Mouse (Mus musculus) liver, embryonic 11.5 days (tissue): Measurements from ENCODE around the gene Fat3. TPM values are rescaled to one million over a fixed set of nuclear protein-coding genes. Genes with fewer than 3 reads are reported as not detected.

Experiments used
- ATAC-seq: fragments of 200-750 bp; cut with Nextera tagmentation; replicated peaks from 2 replicates; pipeline ENCODE4 v1.8.0; 2017; ENCODE audit warnings: moderate number of reproducible peaks, mild to moderate bottlenecking, moderate TSS enrichment, moderate library complexity; ENCODE audit not compliant: low FRiP score
- DNase-seq: peaks from one replicate; pipeline ENCODE4 v3.0.0-alpha.2; 2017; ENCODE audit warnings: low spot score
- H3K27ac ChIP-seq: fragments of 300-500 bp; sonication (generic); 2 replicates; pipeline ENCODE4 v1.5.1; 2014; ENCODE audit warnings: mild to moderate bottlenecking, low read depth, low read length, control low read depth
- H3K27me3 ChIP-seq: fragments of 300-500 bp; sonication (generic); replicated peaks from 2 replicates; pipeline ENCODE4 v1.6.1; 2014; ENCODE audit warnings: low read length, mixed read lengths; ENCODE audit not compliant: control insufficient read depth, insufficient read depth
- H3K36me3 ChIP-seq: fragments of 300-500 bp; sonication (generic); 2 replicates; pipeline ENCODE4 v1.6.1; 2014; ENCODE audit warnings: mild to moderate bottlenecking, low read length, moderate library complexity, mixed read lengths; ENCODE audit not compliant: control insufficient read depth, insufficient read depth
- H3K4me1 ChIP-seq: fragments of 300-500 bp; sonication (generic); replicated peaks from 2 replicates; pipeline ENCODE4 v1.6.1; 2014; ENCODE audit warnings: low read length, mixed read lengths; ENCODE audit not compliant: control insufficient read depth, insufficient read depth
- H3K4me2 ChIP-seq: fragments of 300-500 bp; sonication (generic); 2 replicates; pipeline ENCODE4 v1.6.1; 2014; ENCODE audit warnings: mild to moderate bottlenecking, control low read depth, moderate library complexity
- H3K4me3 ChIP-seq: fragments of 300-500 bp; sonication (generic); 2 replicates; pipeline ENCODE4 v1.5.1; 2014; ENCODE audit warnings: low read depth, low read length, control low read depth
- H3K9ac ChIP-seq: fragments of 300-500 bp; sonication (generic); 2 replicates; pipeline ENCODE4 v1.6.1; 2014; ENCODE audit warnings: low read depth, low read length, control low read depth
- H3K9me3 ChIP-seq: fragments of 300-500 bp; sonication (generic); 2 replicates; pipeline ENCODE4 v1.6.1; 2016; ENCODE audit warnings: low read length, inconsistent platforms, mixed read lengths; ENCODE audit not compliant: control insufficient read depth
- WGBS: fragments of 180-500 bp; shearing (Covaris S2); extraction: QIAGEN DNeasy Blood & Tissue Kit; methylation state at CpG from one replicate; pipeline ENCODE4 v1.1.7; 2014; 5-methylcytosine and 5-hydroxymethylcytosine counted together
- polyA plus RNA-seq: library from polyadenylated mRNA; unstranded; fragments of >200 nt; fragmentation: Nextera tagmentation; extraction: Ambion mirVana; gene quantifications from 2 replicates; pipeline ENCODE4 v1.2.1, GENCODE M21; 2014

Fat3 gene
- polyA plus RNA-seq, 1 experiment from 2014 or later: 1.5 TPM

GRCm38 (mm10) chr9:16461491-16461890, 39.6 kb downstream of the Fat3 start:
- no peaks in the 10 kb centered on the region for H3K4me1 ChIP-seq
- no peak overlapping the region for H3K4me2 ChIP-seq
- 80% methylated on average over 3 of the region's 3 CpGs for whole genome bisulfite sequencing
- H3K9ac ChIP-seq: no peak overlapping the region
- H3K4me3 ChIP-seq: no peak overlapping the region
- H3K9me3 ChIP-seq: no peaks in the 10 kb centered on the region
- no peak for ATAC-seq
- DNase-seq: no peak
- no peaks in the 10 kb centered on the region for H3K27me3 ChIP-seq
- H3K27ac ChIP-seq: no peak overlapping the region
- H3K36me3 ChIP-seq: no peaks in the 10 kb centered on the region

- no peak overlapping the region for H3K4me2 ChIP-seq
- DNase-seq: no peak
- 50% methylated on average over 2 of the region's 2 CpGs for WGBS
- no peak overlapping the region for H3K27ac ChIP-seq
- no peaks in the 10 kb centered on the region for H3K27me3 ChIP-seq
- ATAC-seq: no peak
- no peaks in the 10 kb centered on the region for H3K36me3 ChIP-seq
- H3K9ac ChIP-seq: no peak overlapping the region
- no peak overlapping the region for H3K4me3 ChIP-seq
- H3K9me3 ChIP-seq: no peaks in the 10 kb centered on the region
- H3K4me1 ChIP-seq: no peaks in the 10 kb centered on the region
These were observed 40.5 kb downstream of the Fat3 start for GRCm38 (mm10) chr9:16460591-16460990.

GRCm38 (mm10) chr9:16441930-16442329, 59.2 kb downstream of the Fat3 start:
- no peak for ATAC-seq
- H3K27me3 ChIP-seq: no peaks in the 10 kb centered on the region; the same call in 1 of the 2 replicates
- H3K27ac ChIP-seq: no peak overlapping the region
- no peak for DNase-seq
- no peaks in the 10 kb centered on the region for H3K36me3 ChIP-seq
- no peaks in the 10 kb centered on the region for H3K4me1 ChIP-seq
- no peak overlapping the region for H3K9ac ChIP-seq
- H3K4me2 ChIP-seq: no peak overlapping the region
- no peak overlapping the region for H3K4me3 ChIP-seq
- H3K9me3 ChIP-seq: no peaks in the 10 kb centered on the region
- WGBS: 83% methylated on average over 4 of the region's 4 CpGs

GRCm38 (mm10) chr9:16440638-16441037, 60.4 kb downstream of the Fat3 start:
- H3K36me3 ChIP-seq: no peaks in the 10 kb centered on the region
- no peak overlapping the region for H3K4me2 ChIP-seq
- no peak overlapping the region for H3K4me3 ChIP-seq
- 60% methylated on average over 6 of the region's 6 CpGs for WGBS
- no peak overlapping the region for H3K9ac ChIP-seq
- no peaks in the 10 kb centered on the region for H3K9me3 ChIP-seq
- H3K4me1 ChIP-seq: no peaks in the 10 kb centered on the region
- ATAC-seq: no peak
- H3K27ac ChIP-seq: no peak overlapping the region
- no peaks in the 10 kb centered on the region; the same call in 1 of the 2 replicates for H3K27me3 ChIP-seq
- DNase-seq: no peak

GRCm38 (mm10) chr9:16439941-16440340, 61.1 kb downstream of the Fat3 start:
- Histone ChIP-seq H3K27ac (no peak overlapping the region), H3K9ac (no peak overlapping the region), H3K4me2 (no peak overlapping the region), H3K4me1 (no peaks in the 10 kb centered on the region), H3K36me3 (no peaks in the 10 kb centered on the region), H3K9me3 (no peaks in the 10 kb centered on the region), H3K4me3 (no peak overlapping the region), H3K27me3 (no peaks in the 10 kb centered on the region; the same call in 1 of the 2 replicates)
- DNase-seq (no peak), ATAC-seq (no peak)
- WGBS: 61% methylated on average over 3 of the region's 3 CpGs

GRCm38 (mm10) chr9:16437805-16438204, 63.3 kb downstream of the Fat3 start:
- WGBS: 50% methylated on average over 5 of the region's 5 CpGs
- H3K36me3 ChIP-seq: no peaks in the 10 kb centered on the region
- no peak for DNase-seq
- H3K9me3 ChIP-seq: no peaks in the 10 kb centered on the region
- no peaks in the 10 kb centered on the region for H3K4me1 ChIP-seq
- H3K4me3 ChIP-seq: no peak overlapping the region
- ATAC-seq: no peak
- H3K27me3 ChIP-seq: no peaks in the 10 kb centered on the region; the same call in 1 of the 2 replicates
- no peak overlapping the region for H3K27ac ChIP-seq
- H3K4me2 ChIP-seq: no peak overlapping the region
- no peak overlapping the region for H3K9ac ChIP-seq

GRCm38 (mm10) chr9:16428589-16428988, 72.5 kb downstream of the Fat3 start:
- Histone ChIP-seq H3K9me3 (no peaks in the 10 kb centered on the region), H3K36me3 (no peaks in the 10 kb centered on the region), H3K4me1 (no peaks in the 10 kb centered on the region), H3K27me3 (no peaks in the 10 kb centered on the region), H3K4me2 (no peak overlapping the region), H3K27ac (no peak overlapping the region), H3K9ac (no peak overlapping the region), H3K4me3 (no peak overlapping the region)
- DNase-seq (no peak), ATAC-seq (no peak)
- 64% methylated on average over 5 of the region's 5 CpGs for WGBS

- no peak for DNase-seq
- H3K36me3 ChIP-seq: no peaks in the 10 kb centered on the region
- no peak for ATAC-seq
- no peak overlapping the region for H3K4me2 ChIP-seq
- no peaks in the 10 kb centered on the region for H3K27me3 ChIP-seq
- 73% methylated on average over 2 of the region's 2 CpGs for WGBS
- no peaks in the 10 kb centered on the region for H3K4me1 ChIP-seq
- H3K27ac ChIP-seq: no peak overlapping the region
- no peak overlapping the region for H3K9ac ChIP-seq
- H3K4me3 ChIP-seq: no peak overlapping the region
- H3K9me3 ChIP-seq: no peaks in the 10 kb centered on the region
These were observed 78.4 kb downstream of the Fat3 start for GRCm38 (mm10) chr9:16422707-16423106.

GRCm38 (mm10) chr9:16402815-16403214, 98.3 kb downstream of the Fat3 start:
- ATAC-seq (no peak), DNase-seq (no peak)
- Histone ChIP-seq H3K9me3 (no peaks in the 10 kb centered on the region), H3K27me3 (no peaks in the 10 kb centered on the region), H3K4me1 (no peaks in the 10 kb centered on the region), H3K9ac (no peak overlapping the region), H3K36me3 (no peaks in the 10 kb centered on the region), H3K4me2 (no peak overlapping the region), H3K27ac (no peak overlapping the region), H3K4me3 (no peak overlapping the region)
- WGBS: 82% methylated on average over 3 of the region's 3 CpGs
